Mouse (Mus musculus) hindbrain, embryonic 13.5 days (tissue): Measurements from ENCODE around the gene Pccb. TPM values are rescaled to one million over a fixed set of nuclear protein-coding genes. Genes with fewer than 3 reads are reported as not detected.

Experiments
- ATAC-seq: fragments of 200-750 bp; cut with Nextera tagmentation; 2 replicates; pipeline ENCODE4 v1.8.0; 2017; ENCODE audit warnings: moderate TSS enrichment; ENCODE audit not compliant: low FRiP score
- H3K27ac ChIP-seq: fragments of 300-500 bp; sonication (generic); 2 replicates; pipeline ENCODE4 v1.5.1; 2015; ENCODE audit warnings: inconsistent platforms, mild to moderate bottlenecking, moderate library complexity
- H3K27me3 ChIP-seq: fragments of 300-500 bp; sonication (generic); 2 replicates; pipeline ENCODE4 v1.6.1; 2015; ENCODE audit warnings: mild to moderate bottlenecking, inconsistent platforms
- H3K36me3 ChIP-seq: fragments of 300-500 bp; sonication (generic); 2 replicates; pipeline ENCODE4 v1.6.1; 2015; ENCODE audit warnings: mild to moderate bottlenecking, inconsistent platforms
- H3K4me1 ChIP-seq: fragments of 300-500 bp; sonication (generic); replicated peaks from 2 replicates; pipeline ENCODE4 v1.6.1; 2015; ENCODE audit warnings: inconsistent platforms
- H3K4me2 ChIP-seq: fragments of 300-500 bp; sonication (generic); 2 replicates; pipeline ENCODE4 v1.6.1; 2015; ENCODE audit warnings: inconsistent platforms, mild to moderate bottlenecking, moderate library complexity
- H3K4me3 ChIP-seq: fragments of 300-500 bp; sonication (generic); 2 replicates; pipeline ENCODE4 v1.5.1; 2015; ENCODE audit warnings: mild to moderate bottlenecking, inconsistent platforms
- H3K9ac ChIP-seq: fragments of 300-500 bp; sonication (generic); 2 replicates; pipeline ENCODE4 v1.6.1; 2015; ENCODE audit warnings: mild to moderate bottlenecking, inconsistent platforms
- H3K9me3 ChIP-seq: fragments of 300-500 bp; sonication (generic); 2 replicates; pipeline ENCODE4 v1.6.1; 2016; ENCODE audit warnings: inconsistent platforms
- WGBS: fragments of 180-500 bp; shearing (Covaris S2); methylation state at CpG from one replicate; pipeline ENCODE4 v1.1.7; 2015; 5-methylcytosine and 5-hydroxymethylcytosine counted together
- polyA plus RNA-seq: library from polyadenylated mRNA; unstranded; fragments of >200 nt; fragmentation: Nextera tagmentation; extraction: Ambion mirVana; gene quantifications from 2 replicates; pipeline ENCODE4 v1.2.1, GENCODE M21; 2015

The Pccb gene
- polyA plus RNA-seq, 1 experiment from 2014 or later, result 22.1 TPM

DNA sequence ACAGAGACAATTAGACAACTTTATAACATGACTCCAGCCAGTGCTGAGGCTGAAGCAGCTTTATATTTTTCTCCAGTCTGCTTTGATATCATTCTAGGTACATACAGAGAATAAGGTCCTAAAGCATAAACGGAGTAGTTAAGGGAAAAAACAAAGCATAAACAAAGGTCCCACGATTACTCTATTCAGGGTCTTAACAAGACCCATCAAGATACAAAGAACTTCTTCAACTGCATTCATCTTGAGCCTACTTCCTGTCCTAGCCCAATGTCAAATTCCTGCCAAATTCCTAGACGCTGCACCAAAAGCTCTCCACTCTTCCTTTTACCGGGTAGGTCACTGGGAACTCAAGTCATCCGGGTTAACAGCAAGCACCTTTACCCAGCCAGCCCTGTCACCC lies 6.8 kb upstream of the Pccb start:
- Histone ChIP-seq H3K4me2 (no peak overlapping the region), H3K4me3 (no peak overlapping the region), H3K9me3 (no peaks in the 10 kb centered on the region), H3K36me3 (no peaks in the 10 kb centered on the region), H3K27me3 (no peaks in the 10 kb centered on the region), H3K4me1 (peaks cover 5% of the 10 kb centered on the region; the same call in 1 of the 2 replicates), H3K9ac (no peak overlapping the region), H3K27ac (no peak overlapping the region)
- no peak for ATAC-seq
- 81% methylated on average over 5 of the region's 5 CpGs for WGBS

DNA sequence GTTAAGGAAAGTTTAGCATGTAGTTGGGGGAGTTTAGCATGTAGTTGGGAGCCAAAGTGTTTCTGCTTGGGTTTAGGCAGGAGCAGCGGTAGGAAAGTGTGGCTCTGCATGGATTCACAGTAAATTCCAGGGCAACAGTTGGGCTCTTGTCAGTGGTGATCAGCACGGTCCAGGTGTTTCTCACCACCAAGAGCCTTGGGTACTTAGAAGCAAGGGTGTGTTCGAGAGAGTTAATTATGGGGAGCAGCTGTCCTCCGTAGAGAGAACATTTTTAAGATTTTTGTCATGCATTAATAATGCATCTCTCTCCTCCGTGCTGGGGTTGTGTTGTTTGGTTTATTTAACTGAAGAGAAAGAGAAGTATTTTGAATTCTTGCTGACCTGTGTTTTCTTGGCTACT lies 3.9 kb upstream of the Pccb start:
- peaks cover 9% of the 10 kb centered on the region for H3K4me1 ChIP-seq
- H3K9me3 ChIP-seq, result no peaks in the 10 kb centered on the region
- H3K36me3 ChIP-seq, result no peaks in the 10 kb centered on the region
- WGBS, result 77% methylated on average over 5 of the region's 5 CpGs
- H3K27ac ChIP-seq, result no peak overlapping the region
- H3K4me3 ChIP-seq, result no peak overlapping the region
- no peak overlapping the region for H3K4me2 ChIP-seq
- no peak for ATAC-seq
- no peaks in the 10 kb centered on the region for H3K27me3 ChIP-seq
- no peak overlapping the region for H3K9ac ChIP-seq

- WGBS, result 68% methylated on average over 7 of the region's 7 CpGs
- no peak overlapping the region for H3K27ac ChIP-seq
Observed at GRCm38 (mm10) chr9:101037396-101037795, 2.7 kb upstream of the Pccb start.

DNA sequence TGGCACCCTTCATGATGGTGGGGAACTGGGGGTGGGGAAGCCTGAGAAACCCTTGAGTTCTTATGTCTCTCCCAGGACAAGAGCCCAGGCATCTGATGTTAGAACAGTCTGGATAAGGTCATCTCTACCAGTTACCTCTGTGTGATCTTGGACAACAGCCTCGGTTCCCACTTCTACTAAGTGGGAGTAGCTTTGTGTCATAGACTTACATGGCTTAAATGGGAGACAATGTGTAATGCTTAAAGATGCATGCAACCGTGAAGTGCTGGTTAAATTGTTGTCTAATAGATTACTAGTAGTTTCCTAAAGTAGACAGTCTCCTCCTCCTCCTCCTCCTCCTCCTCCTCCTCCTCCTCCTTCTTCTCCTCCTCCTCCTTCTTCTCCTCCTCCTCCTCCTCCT lies 2.2 kb upstream of the Pccb start:
- peaks cover 14% of the 10 kb centered on the region for H3K4me1 ChIP-seq
- WGBS, result 86% methylated on average over 2 of the region's 2 CpGs
- H3K4me3 ChIP-seq, result no peak overlapping the region
- no peaks in the 10 kb centered on the region for H3K27me3 ChIP-seq
- no peak overlapping the region for H3K4me2 ChIP-seq
- ATAC-seq, result no peak
- no peak overlapping the region for H3K9ac ChIP-seq
- H3K36me3 ChIP-seq, result no peaks in the 10 kb centered on the region
- no peak overlapping the region for H3K27ac ChIP-seq
- no peaks in the 10 kb centered on the region for H3K9me3 ChIP-seq

More at GRCm38 (mm10) chr9:101037396-101037795, 2.7 kb upstream of the Pccb start:
- H3K9ac ChIP-seq, result no peak overlapping the region
- H3K9me3 ChIP-seq, result no peaks in the 10 kb centered on the region
- H3K4me2 ChIP-seq, result no peak overlapping the region
- H3K4me1 ChIP-seq, result peaks cover 14% of the 10 kb centered on the region
- no peaks in the 10 kb centered on the region for H3K36me3 ChIP-seq
- H3K4me3 ChIP-seq, result no peak overlapping the region
- no peak for ATAC-seq
- no peaks in the 10 kb centered on the region for H3K27me3 ChIP-seq

DNA sequence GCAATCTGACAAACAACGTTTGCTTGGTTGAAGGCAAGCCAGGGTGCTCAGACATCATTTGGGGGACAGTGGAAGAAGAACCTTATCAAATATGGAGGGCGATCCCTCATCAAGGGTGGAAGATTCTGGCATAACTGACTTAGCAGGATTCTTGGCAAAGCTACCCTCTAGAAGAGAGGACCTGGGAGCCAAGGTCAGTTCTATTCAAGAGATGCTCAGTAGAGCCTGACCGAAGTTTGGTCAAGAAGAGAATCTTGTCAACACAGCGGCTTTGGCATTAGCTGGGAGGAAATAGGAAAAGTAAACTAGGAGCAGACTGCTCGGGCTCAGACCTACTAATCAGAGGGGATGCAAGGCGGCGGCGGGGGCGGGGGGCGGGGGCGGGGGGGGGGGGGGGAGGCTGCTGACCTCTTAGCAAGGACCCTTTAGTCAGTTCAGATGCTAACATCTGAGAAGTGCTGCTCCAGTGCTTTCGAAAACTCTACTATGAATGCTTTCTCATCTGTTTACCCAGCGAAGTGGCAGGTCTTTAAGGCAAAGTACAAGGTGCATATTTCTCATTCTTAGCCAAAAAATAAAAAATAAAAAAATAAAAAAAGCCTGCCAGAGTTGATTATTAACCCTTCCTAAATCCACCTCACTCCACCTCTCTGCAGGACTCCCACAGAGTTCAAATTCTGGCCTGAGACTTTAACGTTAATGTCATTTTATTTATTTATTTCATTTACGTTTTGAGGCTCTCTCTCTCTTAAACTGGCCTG lies 1.3 kb upstream of the Pccb start:
- Histone ChIP-seq H3K9me3 (no peaks in the 10 kb centered on the region), H3K36me3 (no peaks in the 10 kb centered on the region), H3K27ac (no peak overlapping the region), H3K27me3 (no peaks in the 10 kb centered on the region), H3K4me3 (no peak overlapping the region), H3K9ac (no peak overlapping the region), H3K4me2 (no peak overlapping the region), H3K4me1 (peaks cover 14% of the 10 kb centered on the region)
- ATAC-seq, result no peak
- 81% methylated on average over 15 of the region's 15 CpGs for WGBS

DNA sequence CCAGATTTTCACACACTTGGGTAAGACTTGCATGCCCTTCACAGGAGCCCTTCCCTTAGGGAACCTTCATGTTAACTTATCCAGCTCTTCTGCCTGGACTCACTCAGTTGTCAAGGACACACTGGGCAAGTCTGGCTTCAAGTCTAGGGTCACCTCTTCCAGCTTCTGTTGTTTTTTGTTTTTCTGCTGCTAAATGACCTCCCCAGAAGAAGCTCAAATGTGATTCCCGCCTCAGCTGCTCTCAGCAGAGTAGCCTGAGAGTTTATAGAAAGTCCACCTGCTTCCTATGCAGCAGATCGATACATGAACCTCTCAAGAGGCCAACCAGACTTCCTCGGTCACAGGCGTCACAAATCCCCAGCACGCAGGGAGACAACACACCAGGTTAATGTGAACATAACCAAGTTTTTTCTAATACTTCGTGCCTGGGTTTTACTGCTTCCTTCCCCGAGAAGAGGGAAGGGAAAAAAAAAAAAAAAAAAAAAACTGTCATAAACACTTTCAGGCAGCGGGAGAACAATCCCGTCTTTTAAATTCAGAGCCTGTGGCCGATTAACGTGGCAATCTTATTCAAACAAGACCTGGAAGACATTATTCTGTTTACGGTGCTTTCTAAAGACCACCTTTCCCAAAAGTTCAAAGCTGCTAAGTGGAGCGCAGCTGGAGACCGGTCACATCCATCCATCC lies 794 bp downstream of the Pccb start:
- H3K36me3 ChIP-seq, result peaks cover 5% of the 10 kb centered on the region
- peaks cover 14% of the 10 kb centered on the region for H3K4me1 ChIP-seq
- peak overlapping the region; percentile 50 for H3K4me3 ChIP-seq
- peak overlapping the region; percentile 73 for H3K9ac ChIP-seq
- ATAC-seq, result peak; percentile 4; the same call in 1 of the 2 replicates
- H3K4me2 ChIP-seq, result peak overlapping the region; percentile 66
- H3K27me3 ChIP-seq, result no peaks in the 10 kb centered on the region
- H3K9me3 ChIP-seq, result no peaks in the 10 kb centered on the region
- peak overlapping the region; percentile 96 for H3K27ac ChIP-seq
- 8% methylated on average over 14 of the region's 14 CpGs for WGBS

DNA sequence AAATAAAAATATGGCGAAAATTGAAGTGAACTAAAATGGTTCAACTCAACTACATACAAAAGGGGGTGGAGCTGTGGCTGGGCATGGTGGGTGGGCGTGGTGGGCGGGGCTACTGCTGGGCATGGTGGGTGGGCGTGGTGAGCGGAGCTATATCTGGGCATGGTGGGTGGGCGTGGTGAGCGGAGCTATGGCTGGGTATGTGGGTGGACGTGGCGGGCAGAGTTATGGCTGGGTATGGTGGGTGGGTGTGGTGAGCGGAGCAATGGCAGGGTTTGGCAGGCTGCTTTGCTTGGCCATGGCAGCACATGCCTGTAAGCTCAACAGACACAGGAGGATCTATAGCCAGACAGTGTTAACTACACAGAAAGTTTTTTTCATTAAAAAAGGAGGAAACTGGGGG lies 15.9 kb downstream of the Pccb start:
- no peak overlapping the region for H3K9ac ChIP-seq
- peaks cover 53% of the 10 kb centered on the region for H3K36me3 ChIP-seq
- no peak overlapping the region for H3K27ac ChIP-seq
- no peak overlapping the region for H3K4me2 ChIP-seq
- 0 out of 2 replicates have a peak, but pooled peaks cover 4% of the 10 kb centered on the region for H3K4me1 ChIP-seq
- H3K4me3 ChIP-seq, result no peak overlapping the region
- 98% methylated on average over 10 of the region's 10 CpGs for WGBS
- no peaks in the 10 kb centered on the region for H3K27me3 ChIP-seq
- no peak for ATAC-seq
- H3K9me3 ChIP-seq, result peaks cover 15% of the 10 kb centered on the region

GRCm38 (mm10) chr9:101017734-101018516 lies 16.8 kb downstream of the Pccb start:
- no peaks in the 10 kb centered on the region for H3K27me3 ChIP-seq
- H3K9ac ChIP-seq, result no peak overlapping the region
- ATAC-seq, result no peak
- H3K36me3 ChIP-seq, result peaks cover 45% of the 10 kb centered on the region
- H3K9me3 ChIP-seq, result peaks cover 12% of the 10 kb centered on the region
- H3K4me3 ChIP-seq, result no peak overlapping the region
- H3K27ac ChIP-seq, result no peak overlapping the region
- no peak overlapping the region for H3K4me2 ChIP-seq
- WGBS, result 66% methylated on average over 15 of the region's 15 CpGs
- H3K4me1 ChIP-seq, result 0 out of 2 replicates have a peak, but pooled peaks cover 4% of the 10 kb centered on the region

- no peaks in the 10 kb centered on the region for H3K27me3 ChIP-seq
- no peak overlapping the region for H3K4me2 ChIP-seq
- peaks cover 41% of the 10 kb centered on the region for H3K36me3 ChIP-seq
- H3K9me3 ChIP-seq, result peaks cover 12% of the 10 kb centered on the region
- H3K4me3 ChIP-seq, result no peak overlapping the region
- WGBS, result 93% methylated on average over 9 of the region's 9 CpGs
- H3K9ac ChIP-seq, result no peak overlapping the region
- no peak overlapping the region for H3K27ac ChIP-seq
- 0 out of 2 replicates have a peak, but pooled peaks cover 4% of the 10 kb centered on the region for H3K4me1 ChIP-seq
- ATAC-seq, result no peak
Observed at GRCm38 (mm10) chr9:101015324-101015723, 19.4 kb downstream of the Pccb start.

DNA sequence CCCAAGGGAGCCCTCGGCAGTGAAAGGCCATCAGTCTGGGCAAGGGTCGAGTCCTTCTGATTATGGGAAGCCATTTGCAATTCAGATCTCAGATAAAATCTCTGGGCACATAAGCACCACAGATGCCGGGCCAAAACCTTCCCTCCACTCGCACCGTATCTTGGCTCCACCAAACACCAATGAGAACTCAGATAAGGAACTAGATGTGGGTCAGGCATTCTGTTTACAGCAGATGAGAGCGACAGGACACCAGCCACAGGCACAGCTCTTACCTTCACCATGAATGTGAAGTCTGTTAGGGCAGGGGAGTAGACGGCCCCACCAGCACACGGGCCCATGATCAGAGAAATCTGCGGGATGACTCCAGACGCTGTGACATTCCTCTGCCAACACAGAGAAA lies 22.3 kb downstream of the Pccb start:
- H3K27ac ChIP-seq, result no peak overlapping the region
- no peak for ATAC-seq
- H3K4me2 ChIP-seq, result no peak overlapping the region
- H3K4me1 ChIP-seq, result 0 out of 2 replicates have a peak, but pooled peaks cover under 1% of the 10 kb centered on the region
- peaks cover 12% of the 10 kb centered on the region for H3K9me3 ChIP-seq
- H3K4me3 ChIP-seq, result no peak overlapping the region
- peaks cover 32% of the 10 kb centered on the region for H3K36me3 ChIP-seq
- H3K9ac ChIP-seq, result no peak overlapping the region
- WGBS, result 72% methylated on average over 10 of the region's 10 CpGs
- H3K27me3 ChIP-seq, result no peaks in the 10 kb centered on the region

DNA sequence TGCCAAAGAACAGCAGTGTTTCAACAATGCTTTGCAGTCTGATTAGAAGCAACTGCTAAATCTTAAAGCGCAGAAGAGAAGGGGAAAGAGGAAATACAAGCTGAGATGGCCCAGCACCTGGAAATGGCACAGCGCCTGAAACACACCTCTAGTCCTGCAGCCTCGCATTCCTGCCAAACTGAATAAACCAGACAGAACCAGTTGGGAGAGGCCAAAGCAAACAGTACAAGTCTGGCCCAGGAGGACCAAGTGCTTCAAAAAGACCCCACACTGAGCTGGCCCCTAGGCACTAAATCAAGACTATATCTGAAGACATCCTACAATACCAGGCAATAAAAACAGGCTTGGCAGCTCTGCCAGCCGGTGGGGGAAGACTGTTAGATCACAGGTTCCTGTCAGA lies 28.8 kb downstream of the Pccb start:
- Histone ChIP-seq H3K4me1 (no peaks in the 10 kb centered on the region), H3K4me3 (no peak overlapping the region), H3K9ac (no peak overlapping the region), H3K4me2 (no peak overlapping the region), H3K36me3 (peaks cover 25% of the 10 kb centered on the region), H3K9me3 (no peaks in the 10 kb centered on the region), H3K27me3 (no peaks in the 10 kb centered on the region), H3K27ac (no peak overlapping the region)
- WGBS, result 84% methylated on average over 4 of the region's 4 CpGs
- ATAC-seq, result no peak

DNA sequence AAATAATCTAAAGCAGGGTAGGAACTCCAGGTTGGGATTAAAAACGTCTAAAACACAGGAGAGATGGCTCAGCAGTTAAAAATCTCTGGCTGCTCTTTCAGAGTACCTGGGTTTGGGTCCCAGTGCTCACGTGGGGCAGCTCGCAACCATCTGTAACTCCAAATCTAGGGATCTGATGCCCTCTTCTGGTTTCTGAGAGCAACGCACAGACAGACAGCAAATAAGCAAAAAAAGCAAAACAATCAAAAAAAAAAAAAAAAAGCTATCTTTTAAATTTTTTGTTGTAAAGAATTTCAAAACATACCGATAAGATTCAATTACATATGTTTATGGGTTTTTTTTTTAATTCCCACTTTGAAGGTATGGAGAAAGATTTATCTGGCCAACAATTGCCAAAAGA lies 31.4 kb downstream of the Pccb start:
- WGBS, result 93% methylated on average over 5 of the region's 5 CpGs
- no peak for ATAC-seq
- Histone ChIP-seq H3K9me3 (no peaks in the 10 kb centered on the region), H3K9ac (no peak overlapping the region), H3K4me1 (no peaks in the 10 kb centered on the region), H3K27me3 (no peaks in the 10 kb centered on the region), H3K27ac (no peak overlapping the region), H3K36me3 (peaks cover 33% of the 10 kb centered on the region), H3K4me3 (no peak overlapping the region), H3K4me2 (no peak overlapping the region)
